Mouse (Mus musculus) left cerebral cortex, postnatal 14 days (tissue): ENCODE measurements around the gene Tnfrsf13c. TPM values are rescaled to one million over a fixed set of nuclear protein-coding genes. Genes with fewer than 3 reads are reported as not detected.

ENCODE experiments used
- DNase-seq, 2 experiments: peaks; one replicate each; pipeline ENCODE4 v3.0.0; 2021 to 2022; ENCODE audit warnings: low spot score in 2 of 2, mixed read lengths in 1 of 2
- intact Hi-C: fragments of 180-260 bp; cut with DNase I; formaldehyde crosslinking; loops from one replicate; pipeline ENCODE4 v1.15.1; 2025
- microRNA-seq, 2 experiments: library from miRNA; unstranded; fragments of <30 nt; microRNA quantifications; one replicate each; pipeline ENCODE4 v1.2.0; 2022
- total RNA-seq, 2 experiments: library from RNA; stranded (reverse); gene quantifications; 2 replicates each; pipeline ENCODE4 v1.2.3; 2021

Tnfrsf13c gene
- total RNA-seq, 2 experiments from 2014 or later, result 0.27 to 0.35 TPM

- DNase-seq, result no peak
Measured at GRCm38 (mm10) chr15:82187924-82188323, 36.2 kb downstream of the Tnfrsf13c start.

DNA sequence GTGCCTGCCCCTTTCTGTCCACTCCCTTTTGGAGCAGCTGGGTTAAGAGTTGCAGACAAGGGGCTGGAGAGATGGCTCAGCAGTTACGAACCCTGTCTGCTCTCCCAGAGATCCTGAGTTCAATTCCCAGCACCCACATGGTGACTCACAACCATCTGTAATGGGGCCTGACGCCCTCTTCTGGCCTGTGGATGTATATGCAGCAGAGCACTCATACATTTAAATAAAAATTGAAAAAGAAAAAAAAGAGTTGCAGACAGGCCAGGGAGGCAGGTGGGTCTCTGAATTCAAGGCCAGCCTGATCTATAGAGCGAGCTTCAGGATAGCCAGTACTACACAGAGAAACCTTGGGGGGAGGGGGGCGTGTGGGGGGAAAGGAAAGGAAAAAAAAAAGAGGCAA, 36.8 kb downstream of the Tnfrsf13c start:
- intact Hi-C loops, result no loop called here
- DNase-seq, result no peak

More at GRCm38 (mm10) chr15:82187924-82188323, 36.2 kb downstream of the Tnfrsf13c start:
- intact Hi-C loops, result no loop called here

- intact Hi-C loops, result no loop called here
Measured at GRCm38 (mm10) chr15:82186931-82187330, 37.2 kb downstream of the Tnfrsf13c start.

GRCm38 (mm10) chr15:82186131-82186530, 38.0 kb downstream of the Tnfrsf13c start:
- DNase-seq, result no peak
- intact Hi-C loops, result no loop called here

More at GRCm38 (mm10) chr15:82186931-82187330, 37.2 kb downstream of the Tnfrsf13c start:
- peak in 1 of 2 experiments; percentile 32 for DNase-seq

DNA sequence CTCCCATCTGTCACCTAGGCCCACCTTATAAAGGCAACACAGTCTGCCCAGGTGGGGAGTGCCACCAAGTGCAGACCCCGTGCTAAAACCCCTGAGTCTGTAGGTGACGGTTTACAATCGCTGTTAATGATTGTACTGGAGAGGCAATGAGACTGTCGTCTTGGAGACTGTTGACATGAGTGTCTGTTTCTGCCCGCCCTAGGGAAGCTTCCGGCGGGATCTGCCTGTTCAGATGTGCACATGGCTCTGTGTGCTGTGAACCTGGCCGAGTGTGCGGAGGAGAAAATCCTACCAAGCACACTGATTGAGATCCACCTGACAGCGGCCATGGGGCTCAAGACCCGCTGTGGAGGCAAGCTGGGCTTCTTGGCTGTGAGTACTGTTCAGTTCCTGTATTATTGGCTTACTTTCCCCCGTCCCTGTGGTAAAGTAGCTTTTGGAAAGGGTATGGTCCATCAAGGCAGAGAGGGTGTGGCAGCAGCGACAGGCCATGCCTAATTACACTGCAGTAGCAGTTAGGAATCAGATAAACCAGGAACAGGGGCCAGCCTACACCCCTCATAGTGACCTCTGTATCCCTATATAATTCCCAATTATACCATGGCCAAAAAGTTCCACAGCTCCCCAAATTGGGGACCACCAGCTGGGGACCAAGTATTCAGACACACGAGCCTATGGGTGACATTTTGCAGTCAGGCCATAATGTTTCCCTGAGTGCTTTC, 38.9 kb downstream of the Tnfrsf13c start:
- intact Hi-C loops, result no loop called here
- DNase-seq, result no peak

DNA sequence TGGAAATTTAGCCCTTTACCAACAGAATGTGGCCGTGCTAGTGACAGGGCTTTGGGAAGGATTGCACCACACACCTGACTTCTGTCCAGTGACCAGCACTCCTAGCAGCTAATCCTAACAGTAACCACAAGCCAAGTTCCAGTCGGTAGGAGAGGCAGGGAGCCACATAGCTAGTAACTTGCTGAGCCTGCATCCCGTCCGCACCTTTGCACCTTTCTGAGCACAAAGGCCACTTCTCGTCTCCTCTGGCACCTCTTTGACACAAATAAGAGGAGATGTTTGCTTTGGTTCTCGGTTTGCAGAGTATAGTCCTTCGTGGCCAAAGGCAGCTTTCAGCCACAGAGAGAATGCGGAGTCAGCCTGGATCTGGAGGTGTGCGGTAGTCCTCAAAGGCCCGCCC, 39.5 kb downstream of the Tnfrsf13c start:
- intact Hi-C loops, result no loop called here
- no peak for DNase-seq

- intact Hi-C loops, result no loop called here
- DNase-seq, result no peak
Measured at GRCm38 (mm10) chr15:82184183-82184582, 40.0 kb downstream of the Tnfrsf13c start.

- intact Hi-C loops, result no loop called here
- DNase-seq, result no peak
Measured at GRCm38 (mm10) chr15:82183596-82183995, 40.6 kb downstream of the Tnfrsf13c start.

GRCm38 (mm10) chr15:82182311-82182710, 41.9 kb downstream of the Tnfrsf13c start:
- no peak for DNase-seq
- intact Hi-C loops, result no loop called here

- intact Hi-C loops, result no loop called here
- no peak for DNase-seq
Measured at GRCm38 (mm10) chr15:82181131-82181530, 43.0 kb downstream of the Tnfrsf13c start.

- no peak for DNase-seq
- intact Hi-C loops, result no loop called here
Measured at GRCm38 (mm10) chr15:82177743-82178290, 46.4 kb downstream of the Tnfrsf13c start.

GRCm38 (mm10) chr15:82175091-82175490, 49.1 kb downstream of the Tnfrsf13c start:
- no peak for DNase-seq
- intact Hi-C loops, result no loop called here

DNA sequence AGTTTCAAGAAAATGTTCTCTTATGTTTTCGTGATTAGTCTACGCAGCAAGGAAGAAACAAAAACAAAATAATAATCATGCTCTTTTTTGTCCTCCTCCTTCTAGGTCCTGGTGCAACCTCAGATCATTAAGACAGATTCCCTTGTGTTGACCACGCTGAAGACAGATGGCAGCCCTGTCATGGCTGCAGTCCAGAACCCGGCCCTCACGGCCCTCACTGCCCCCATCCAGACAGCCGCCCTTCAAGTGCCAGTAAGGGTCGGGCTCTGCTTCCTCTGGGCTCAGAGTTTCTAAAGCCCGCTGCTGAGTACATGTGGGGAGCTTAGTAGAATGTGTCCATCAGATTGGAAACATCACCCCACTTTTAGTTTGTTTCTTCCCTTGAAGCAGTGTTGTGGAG, 51.5 kb downstream of the Tnfrsf13c start:
- no peak for DNase-seq
- intact Hi-C loops, result no loop called here

Small RNAs within 50 kb of the gene (microRNA-seq; reads per million reads assigned to microRNA genes)
- gene Mir33, result 41.4 to 41.7 reads per million in 2 experiments

Other genes with a start within 250 kb of the Tnfrsf13c start
- not detected for gene 1700029P11Rik, start 243.8 kb downstream of the Tnfrsf13c start, total RNA-seq
- 10 to 100 TPM; 18.7 to 23.9 TPM for gene Xrcc6, start 236.5 kb downstream of the Tnfrsf13c start, total RNA-seq
- gene Desi1, start 190.5 kb downstream of the Tnfrsf13c start, total RNA-seq, result 100 to 1,000 TPM; 103 to 117 TPM
- gene Snu13, start 176.8 kb downstream of the Tnfrsf13c start, total RNA-seq, result 100 to 1,000 TPM in 1 of 2 experiments, 10 to 100 TPM in 1; 91.1 to 102 TPM
- not detected for gene 4930407I10Rik, start 165.2 kb downstream of the Tnfrsf13c start, total RNA-seq
- gene Mei1, start 154.4 kb downstream of the Tnfrsf13c start, total RNA-seq, result under 1 TPM; 0.72 to 0.79 TPM
- gene Ccdc134, start 96.4 kb downstream of the Tnfrsf13c start, total RNA-seq, result 10 to 100 TPM; 10.1 to 12.9 TPM
- gene Srebf2, start 77.2 kb downstream of the Tnfrsf13c start, total RNA-seq, result 100 to 1,000 TPM; 173 to 195 TPM
- gene Shisa8, start 11.6 kb downstream of the Tnfrsf13c start, total RNA-seq, result 1 to 10 TPM; 4.1 to 4.7 TPM
- gene Cenpm, start 20.4 kb upstream of the Tnfrsf13c start, total RNA-seq, result 1 to 10 TPM; 3.3 to 5.0 TPM
- 100 to 1,000 TPM; 104 TPM for gene 1500009C09Rik, start 28.0 kb upstream of the Tnfrsf13c start, total RNA-seq
- 100 to 1,000 TPM; 428 to 442 TPM for gene Sept3, start 50.5 kb upstream of the Tnfrsf13c start, total RNA-seq
- gene Wbp2nl, start 74.6 kb upstream of the Tnfrsf13c start, total RNA-seq, result not detected
- gene Naga, start 114.6 kb upstream of the Tnfrsf13c start, total RNA-seq, result 10 to 100 TPM; 35.7 to 37.8 TPM
- gene Pheta2, start 114.6 kb upstream of the Tnfrsf13c start, total RNA-seq, result 1 to 10 TPM; 1.2 to 1.3 TPM
- gene Smdt1, start 114.6 kb upstream of the Tnfrsf13c start, total RNA-seq, result 100 to 1,000 TPM; 130 to 131 TPM
- 100 to 1,000 TPM; 174 to 193 TPM for gene Ndufa6, start 130.0 kb upstream of the Tnfrsf13c start, total RNA-seq
- 10 to 100 TPM; 20.9 to 21.9 TPM for gene Cyp2d22, start 155.9 kb upstream of the Tnfrsf13c start, total RNA-seq
- not detected for gene Cyp2d11, start 169.7 kb upstream of the Tnfrsf13c start, total RNA-seq
- gene Cyp2d10, start 182.8 kb upstream of the Tnfrsf13c start, total RNA-seq, result not detected
- gene Cyp2d9, start 209.1 kb upstream of the Tnfrsf13c start, total RNA-seq, result not detected